Mouse (Mus musculus) brain, embryonic 14.5 days (tissue): Measurements from ENCODE around the gene Dmac2.

Experiments
- CTCF ChIP-seq: fragments of 200-500 bp; IDR thresholded peaks from 2 replicates; pipeline ENCODE4 v1.5.1; 2012; ENCODE audit warnings: inconsistent platforms, mild to moderate bottlenecking, moderate library complexity, borderline replicate concordance; ENCODE audit not compliant: insufficient read depth, insufficient read length; ENCODE audit errors: extremely low read depth
- POLR2A ChIP-seq: fragments of 200-500 bp; IDR thresholded peaks from 2 replicates; pipeline ENCODE4 v1.6.1; 2012; ENCODE audit warnings: mild to moderate bottlenecking, inconsistent platforms, borderline replicate concordance; ENCODE audit not compliant: poor library complexity, insufficient read depth, insufficient read length, severe bottlenecking; ENCODE audit errors: extremely low read depth

DNA sequence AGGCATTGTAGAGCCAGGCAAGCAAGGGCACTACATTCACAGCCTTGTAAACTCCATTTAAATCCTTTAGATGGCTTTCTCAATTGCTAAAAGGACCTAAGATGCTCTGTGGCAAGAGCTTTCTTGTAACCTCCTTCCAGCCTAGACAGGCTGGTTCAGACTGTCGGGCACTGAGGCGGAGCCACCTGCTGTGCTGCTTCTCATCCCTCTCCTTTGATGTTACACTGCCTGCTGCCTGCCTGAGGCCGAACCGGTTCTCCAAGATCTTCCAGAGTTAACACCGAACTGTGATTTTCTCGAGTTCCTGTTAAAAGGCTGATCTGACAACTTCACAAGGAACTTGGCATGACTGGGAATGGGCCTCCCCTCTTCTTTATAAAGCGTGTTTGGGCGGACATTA is 43.3 kb upstream of the Dmac2 start:
- TF ChIP-seq CTCF (no peak), POLR2A (no peak)
